Mouse (Mus musculus) gastrocnemius, postnatal 4 days (tissue): ENCODE data around the gene Lpar3. TPM values are rescaled to one million over a fixed set of nuclear protein-coding genes. Genes with fewer than 3 reads are reported as not detected.

Experiments used
- DNase-seq, 2 experiments: peaks; one replicate each; pipeline ENCODE4 v3.0.0; 2021 to 2022; ENCODE audit warnings: low spot score in 2 of 2, mixed read lengths in 2 of 2
- total RNA-seq, 2 experiments: library from RNA; stranded (reverse); gene quantifications; 2 replicates each; pipeline ENCODE4 v1.2.3; 2021

Gene Lpar3
- total RNA-seq, 2 experiments from 2014 or later = 0.61 to 0.80 TPM

DNA sequence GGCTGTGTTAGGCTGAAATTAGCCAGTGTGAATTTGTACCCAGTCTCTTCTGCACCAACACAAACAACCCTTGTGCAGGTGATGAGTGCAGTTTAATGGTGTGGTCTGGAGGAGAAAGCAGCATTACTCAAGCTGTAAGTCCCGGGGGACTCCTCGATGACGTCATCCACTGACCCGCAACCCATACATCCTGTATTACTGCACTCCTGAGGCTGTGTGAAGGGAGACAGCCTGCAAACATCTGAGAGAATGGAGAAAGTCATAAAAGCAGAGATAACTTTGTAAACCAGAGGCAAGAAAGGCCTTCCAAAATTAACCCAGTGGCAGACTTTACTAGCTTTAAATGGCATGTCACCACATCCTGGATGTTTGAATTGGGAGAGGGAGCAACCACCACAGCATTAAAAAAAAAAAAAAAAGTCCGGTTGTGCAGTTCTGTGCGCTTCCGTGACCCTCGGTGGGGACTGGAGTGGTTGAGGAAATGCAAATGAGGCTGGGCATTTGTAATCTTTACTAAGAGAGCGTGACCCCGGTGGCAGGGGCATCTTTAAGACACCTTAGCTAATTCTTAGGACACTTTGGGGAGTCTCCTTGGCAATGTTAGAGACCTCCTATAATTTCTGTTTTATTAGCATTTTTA lies 36.8 kb downstream of the Lpar3 start:
- DNase-seq = no peak

DNA sequence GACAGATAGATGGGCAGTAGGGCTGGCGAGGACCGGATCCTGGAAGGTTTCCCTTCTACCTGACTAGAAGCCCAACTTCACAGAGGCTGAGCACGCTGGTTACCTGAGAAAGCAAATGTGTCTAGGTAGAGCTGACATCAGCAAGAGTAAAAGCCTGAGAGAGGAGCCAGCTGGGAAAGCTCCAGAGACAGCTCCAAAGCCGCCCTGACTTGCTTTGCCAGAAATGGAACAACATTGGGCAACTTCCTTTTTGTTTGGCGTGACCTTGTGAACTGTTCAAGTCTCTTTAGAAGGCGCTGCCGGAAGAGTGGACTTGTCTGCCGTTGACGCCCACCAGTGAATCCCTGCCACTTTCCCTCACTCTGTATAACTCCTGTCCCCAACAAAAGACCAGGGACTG lies 39.4 kb downstream of the Lpar3 start:
- DNase-seq = no peak

- no peak for DNase-seq
These were observed 40.1 kb downstream of the Lpar3 start for GRCm38 (mm10) chr3:146260845-146261244.

- DNase-seq = peak in 1 of 2 experiments; percentile 23
These were observed 41.8 kb downstream of the Lpar3 start for GRCm38 (mm10) chr3:146262536-146262935.

- DNase-seq = no peak
These were observed 43.4 kb downstream of the Lpar3 start for GRCm38 (mm10) chr3:146264146-146264545.

DNA sequence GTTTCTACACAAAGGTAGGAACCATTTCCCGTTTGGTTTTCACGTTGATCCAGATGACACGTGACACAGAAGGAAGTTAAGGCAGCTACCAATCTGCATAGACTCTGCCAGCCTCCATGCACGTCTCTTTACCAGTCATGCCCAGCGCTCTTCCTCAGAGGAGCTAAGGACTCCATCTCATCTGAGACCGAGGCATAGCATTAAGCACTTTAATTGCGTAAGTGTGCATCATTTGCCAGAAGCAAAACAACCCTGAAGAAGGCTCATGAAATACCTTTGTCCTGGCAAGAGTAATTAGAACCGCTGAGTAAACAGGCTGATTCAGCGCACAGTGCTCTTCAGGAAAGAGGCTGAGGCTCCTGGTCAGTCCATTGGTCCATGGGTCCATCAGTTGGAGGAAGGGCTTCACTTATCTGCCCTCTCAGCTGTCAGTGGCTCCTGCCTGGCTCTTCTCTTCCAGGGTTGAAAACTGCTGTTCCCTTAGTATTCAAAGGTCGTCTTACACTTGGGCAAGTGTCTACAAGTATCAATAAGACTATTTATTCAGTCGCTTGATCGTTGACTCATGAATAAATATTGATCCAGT lies 44.9 kb downstream of the Lpar3 start:
- no peak for DNase-seq

DNA sequence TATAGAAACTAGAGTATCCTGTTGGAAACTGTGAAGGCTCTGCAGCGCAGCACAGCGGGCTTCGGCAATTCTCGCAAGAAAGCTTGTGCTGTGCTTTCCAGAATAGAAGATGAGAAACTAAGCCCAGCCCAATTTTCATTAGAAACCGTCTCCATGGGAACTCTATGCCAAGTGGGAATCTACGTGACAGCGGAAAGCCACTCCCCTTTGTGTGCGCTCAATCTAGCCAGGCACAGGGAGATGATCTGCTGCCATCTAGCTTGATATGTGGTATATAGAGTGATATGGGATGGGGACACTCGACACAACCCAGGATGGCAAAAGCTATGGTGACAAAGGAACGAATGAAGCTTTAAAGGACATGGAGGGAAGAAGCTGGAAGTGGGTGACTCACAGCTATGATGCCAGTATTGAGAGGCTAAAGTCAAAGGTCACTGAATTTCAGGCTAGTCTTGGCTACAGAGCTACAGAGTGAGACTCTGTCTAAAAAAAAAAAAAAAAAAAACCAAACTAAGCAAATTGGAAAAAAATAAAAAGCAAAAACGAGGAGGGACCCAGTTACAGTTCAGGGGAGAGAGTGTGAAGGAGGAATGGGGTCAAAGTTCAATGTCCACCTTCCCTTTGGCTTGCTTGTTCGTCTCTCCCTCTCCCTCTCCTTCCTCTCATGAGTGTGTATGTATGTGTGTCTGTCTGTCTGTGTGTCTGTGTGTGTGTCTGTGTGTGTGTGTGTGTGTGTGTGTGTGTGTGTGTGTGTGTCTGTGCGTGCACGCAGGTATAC lies 47.5 kb downstream of the Lpar3 start:
- no peak for DNase-seq

GRCm38 (mm10) chr3:146274503-146274902 lies 53.7 kb downstream of the Lpar3 start:
- no peak for DNase-seq

- no peak for DNase-seq
These were observed 54.7 kb downstream of the Lpar3 start for GRCm38 (mm10) chr3:146275360-146276025.

DNA sequence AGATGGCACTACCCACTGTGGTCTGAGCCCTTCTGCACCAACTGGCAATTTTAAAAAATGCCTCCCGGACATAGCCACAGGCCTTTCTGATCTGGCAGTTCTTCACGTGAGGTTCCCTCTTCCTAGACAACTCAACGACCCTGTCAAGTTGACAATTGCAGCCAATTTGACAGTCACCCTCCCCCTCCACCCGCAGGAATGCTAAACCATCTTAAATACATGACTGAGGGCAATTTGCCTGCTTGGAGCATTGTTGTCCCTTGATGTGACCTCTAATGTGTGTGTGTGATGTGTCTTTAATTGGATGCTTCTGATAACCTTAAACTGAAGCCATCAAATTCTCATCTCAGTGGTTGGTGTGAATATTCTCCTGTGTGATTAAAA lies 55.3 kb downstream of the Lpar3 start:
- DNase-seq = no peak

- DNase-seq = no peak
These were observed 56.2 kb downstream of the Lpar3 start for GRCm38 (mm10) chr3:146276991-146277390.

DNA sequence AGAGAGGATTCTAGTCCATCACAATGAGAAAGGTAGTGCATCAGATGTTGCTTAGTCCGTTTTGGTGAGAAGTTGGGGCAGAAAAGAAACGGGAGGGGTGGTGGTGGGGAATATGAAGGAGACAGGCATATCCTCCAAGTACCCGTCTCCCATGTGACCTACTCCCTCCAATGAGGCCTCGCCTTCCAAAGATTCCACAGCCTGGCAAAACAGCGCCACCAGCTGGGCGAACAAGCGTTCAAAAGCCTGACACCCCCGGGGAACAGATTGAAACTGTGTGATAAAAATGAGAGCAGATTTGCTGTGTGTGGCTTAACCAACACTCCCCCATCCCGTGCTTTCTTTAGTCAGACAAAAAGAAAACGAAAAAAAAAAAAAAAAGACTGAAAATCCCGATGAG lies 56.7 kb downstream of the Lpar3 start:
- no peak for DNase-seq

DNA sequence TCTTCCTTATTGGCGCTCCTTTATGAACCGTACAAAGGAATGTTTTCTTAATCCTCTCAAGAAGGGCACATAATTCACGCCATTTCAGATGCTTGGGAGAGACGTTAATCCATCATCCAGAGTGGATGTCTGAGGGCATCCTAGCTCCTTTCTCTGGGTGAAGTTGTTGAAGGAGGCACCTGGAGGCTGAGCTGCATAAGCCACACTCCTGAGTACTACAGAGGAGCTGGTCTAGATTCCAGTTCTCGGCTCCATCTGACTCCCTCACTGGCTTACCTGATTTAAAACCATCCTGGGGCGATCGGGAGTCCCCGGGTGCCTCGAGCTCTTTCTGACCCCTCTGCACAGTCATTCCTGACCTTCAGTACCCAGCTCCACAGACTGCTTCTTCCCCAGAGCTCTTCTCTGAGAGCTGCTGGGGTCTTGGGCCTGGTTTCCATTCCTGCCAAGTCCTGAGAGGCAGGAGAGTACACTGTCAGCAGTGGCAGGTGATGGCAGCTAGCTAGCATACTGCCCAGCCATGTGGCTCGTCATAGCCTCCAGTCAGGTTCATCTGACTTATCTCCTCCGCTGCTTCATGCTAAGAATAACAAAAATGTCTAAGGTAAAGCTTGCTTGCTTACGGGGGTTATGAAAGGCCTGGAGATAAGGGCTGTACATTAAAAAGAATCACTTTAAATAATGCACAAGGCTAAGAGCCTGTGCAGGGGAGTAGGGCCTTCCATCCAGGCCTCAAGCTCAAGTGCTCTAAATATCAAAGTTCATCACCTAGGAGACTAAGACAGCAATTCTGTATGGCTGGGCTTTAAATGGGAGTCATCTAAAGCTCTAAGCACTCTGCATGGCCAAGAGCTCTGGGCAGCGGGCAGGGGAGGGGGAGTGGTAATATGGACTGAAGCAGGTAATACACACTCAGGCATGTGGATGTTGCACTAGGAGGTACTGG lies 57.7 kb downstream of the Lpar3 start:
- DNase-seq = no peak

GRCm38 (mm10) chr3:146283732-146284361 lies 63.1 kb downstream of the Lpar3 start:
- DNase-seq = no peak

- DNase-seq = no peak
These were observed 65.4 kb downstream of the Lpar3 start for GRCm38 (mm10) chr3:146286118-146286517.

GRCm38 (mm10) chr3:146291928-146292327 lies 71.2 kb downstream of the Lpar3 start:
- DNase-seq = no peak

GRCm38 (mm10) chr3:146292515-146292914 lies 71.8 kb downstream of the Lpar3 start:
- DNase-seq = no peak

DNA sequence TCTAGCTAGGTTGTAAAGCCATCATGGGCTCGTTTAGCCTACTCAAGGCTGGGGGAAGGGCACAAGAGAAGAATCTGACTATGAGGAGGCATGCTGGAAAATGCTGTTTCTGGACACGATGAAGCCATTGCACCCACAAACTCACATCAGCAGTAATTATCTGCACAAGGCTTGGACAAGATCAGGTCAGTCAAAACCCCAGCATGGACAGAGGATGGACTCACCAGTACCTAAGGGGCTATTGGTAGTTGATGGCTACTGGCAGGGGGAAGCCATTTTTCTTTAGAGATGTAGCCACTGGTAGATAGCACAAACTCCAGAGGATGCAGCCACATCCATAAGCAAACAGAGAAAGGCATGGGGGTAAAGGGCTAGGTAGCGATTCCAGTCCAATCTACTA lies 81.7 kb downstream of the Lpar3 start:
- DNase-seq = no peak

- DNase-seq = no peak
These were observed 82.4 kb downstream of the Lpar3 start for GRCm38 (mm10) chr3:146303194-146303593.
